Mouse (Mus musculus): ENCODE data around the gene Cypt12. TPM values are rescaled to one million over a fixed set of nuclear protein-coding genes. Genes with fewer than 3 reads are reported as not detected.

The Cypt12 gene
- not detected for total RNA-seq (2022)

DNA sequence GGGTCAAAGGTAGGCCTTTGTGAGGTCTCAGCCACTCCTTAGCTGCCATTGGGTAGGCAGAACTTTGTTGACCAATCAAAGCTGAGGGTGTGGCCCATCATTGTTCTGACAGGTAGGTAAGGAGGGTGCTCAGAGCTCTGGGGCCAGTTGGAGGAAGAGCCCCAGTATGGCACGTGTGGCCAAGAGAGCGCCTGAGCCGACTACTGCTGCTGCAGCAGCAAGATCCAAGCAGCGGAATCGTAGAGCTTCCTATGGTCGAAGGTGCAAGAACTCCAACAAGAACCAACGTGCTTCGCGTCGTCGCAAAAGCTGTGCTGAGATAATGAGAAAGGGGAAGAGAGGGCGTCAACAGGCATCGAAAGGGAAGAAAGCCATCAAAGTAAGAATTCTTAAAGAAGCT lies at the start of gene Cypt12:
Gene Cypt12 (plus strand): TSS at position 112 of the 400 bp plus-strand sequence.
- DNase-seq (ENCODE audit: low spot score in 2 of 2) = no peak

GRCm38 (mm10) chr3:17913796-17914195 lies 34.4 kb upstream of the Cypt12 start:
- DNase-seq (ENCODE audit: low spot score in 2 of 2) = no peak

GRCm38 (mm10) chr3:17940206-17940605 lies 8.0 kb upstream of the Cypt12 start:
- DNase-seq (ENCODE audit: low spot score in 2 of 2) = no peak
